In the genomic region with DNA sequence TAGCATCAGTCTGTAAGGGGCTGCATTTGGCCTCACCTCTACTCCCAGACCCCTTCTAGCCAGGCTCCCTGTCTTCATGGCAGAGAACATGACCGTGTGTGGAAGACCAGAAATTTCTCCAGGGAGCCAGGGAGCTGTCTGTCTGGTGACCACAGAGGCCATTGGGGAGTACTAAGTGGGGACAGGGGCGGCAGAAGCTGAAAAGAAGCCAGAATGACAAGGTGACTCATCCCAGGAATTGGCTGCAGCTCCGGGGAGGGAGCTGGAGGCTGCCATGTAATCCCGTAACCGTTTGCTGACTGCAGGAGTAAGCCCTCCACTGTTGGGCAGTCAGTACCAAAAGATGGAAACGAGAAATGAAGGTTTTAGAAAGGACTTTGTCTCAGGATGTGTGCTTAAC, we compare ENCODE assay signal across 10 mouse cellular contexts. TPM values are rescaled to one million over a fixed set of nuclear protein-coding genes. Genes with fewer than 3 reads are reported as not detected.
A peak's percentile ranks its signal among the peaks of the same experiment; 100 is the strongest.
DNase-seq lines count a peak whose midpoint lies in the region; ATAC-seq and TF ChIP-seq lines count a peak whose summit lies in the region.
"Had no signal": no experiment of that assay in that cellular context is flagged by ENCODE, and none has a peak within 500 bp of the region (broad histone marks: within the 10 kb centered on the region; RNA-seq: fewer than 3 reads in every experiment).

No protein-coding gene starts in this region.

- no peak overlapping the region for H3K27ac ChIP-seq in kidney, postnatal 0 days
- H3K27ac ChIP-seq in heart, embryonic 13.5 days (replicated peaks), result peak overlapping the region; percentile 41
- H3K27ac ChIP-seq: macrophage had no signal

- no peaks in the 10 kb centered on the region for H3K27me3 ChIP-seq in kidney, postnatal 0 days (ENCODE audit: insufficient read depth, low read length)
- H3K27me3 ChIP-seq in heart, embryonic 13.5 days (replicated peaks), result no peaks in the 10 kb centered on the region

- no peak overlapping the region for H3K9ac ChIP-seq in kidney, postnatal 0 days (ENCODE audit: low read depth, low read length)
- H3K9ac ChIP-seq in heart, embryonic 13.5 days, result peak overlapping the region; percentile 41; the same call in 1 of the 2 replicates

- peak overlapping the region; percentile 74; the same call in 1 of the 2 replicates for H3K4me2 ChIP-seq in kidney, postnatal 0 days (ENCODE audit: low read length)
- H3K4me2 ChIP-seq in heart, embryonic 13.5 days, result peak overlapping the region; percentile 94

- H3K36me3 ChIP-seq in kidney, postnatal 0 days (ENCODE audit: insufficient read depth, low read length), result peaks cover 7% of the 10 kb centered on the region; the same call in 1 of the 2 replicates
- H3K36me3 ChIP-seq in heart, embryonic 13.5 days, result peaks cover 20% of the 10 kb centered on the region

- WGBS in kidney, postnatal 0 days, result 31% methylated on average over 6 of the region's 6 CpGs
- WGBS in heart, embryonic 13.5 days, result 23% methylated on average over 6 of the region's 6 CpGs

- no peaks in the 10 kb centered on the region for H3K9me3 ChIP-seq in kidney, postnatal 0 days (replicated peaks; ENCODE audit: low read length)
- no peaks in the 10 kb centered on the region for H3K9me3 ChIP-seq in heart, embryonic 13.5 days

- H3K4me1 ChIP-seq in kidney, postnatal 0 days (replicated peaks; ENCODE audit: insufficient read depth, low read length), result peaks cover 21% of the 10 kb centered on the region
- peaks cover 45% of the 10 kb centered on the region for H3K4me1 ChIP-seq in heart, embryonic 13.5 days

- TF ChIP-seq CTCF in kidney, postnatal 0 days (IDR thresholded peaks at IDR 0.05; ENCODE audit: low read depth), result no peak

- ATAC-seq in kidney, postnatal 0 days (replicated peaks; ENCODE audit: low FRiP score, low read depth), result no peak
- ATAC-seq in heart, embryonic 13.5 days (ENCODE audit: extremely low read depth, insufficient number of reproducible peaks, low FRiP score, low TSS enrichment), result no peak

- DNase-seq in kidney, postnatal 0 days (ENCODE audit: low spot score), result no peak
- no peak for DNase-seq in kidney, adult 8-10 months
- peak; percentile 82 for DNase-seq in MN1 (ENCODE audit: low spot score)
- peak; percentile 66 for DNase-seq in adrenal gland, postnatal 25 days
- DNase-seq in neural tube, embryonic 10.5 days (ENCODE audit: extremely low spot score, low spot score), result no peak
- DNase-seq in layer of hippocampus, adult 9-10 months (ENCODE audit: low spot score), result no peak
- DNase-seq in urinary bladder, adult 18-20 months (ENCODE audit: low spot score in 2 of 2), result no peak
- DNase-seq: gastrocnemius, postnatal 10 days had no signal

- no peak overlapping the region for H3K4me3 ChIP-seq in kidney, postnatal 0 days (replicated peaks; ENCODE audit: low read depth, low read length)
- peak overlapping the region; percentile 78 for H3K4me3 ChIP-seq in heart, embryonic 13.5 days

RNA-seq across cellular contexts. Expression of a gene that starts 3.1 kb away (rescaled TPM):
- polyA plus RNA-seq in kidney, postnatal 0 days (2015; fragmentation: Nextera tagmentation; extraction: Ambion mirVana), result 8.1 and 8.7 TPM in 2 replicates
- 6.0 and 11.3 TPM in 2 replicates for total RNA-seq in adrenal gland, postnatal 25 days (2021)
- 7.8 and 8.0 TPM in 2 replicates for polyA plus RNA-seq in heart, embryonic 13.5 days (2015; fragmentation: Nextera tagmentation; extraction: Ambion mirVana)

RNA-seq across cellular contexts. Expression of a gene that starts 56.8 kb away (rescaled TPM):
- polyA plus RNA-seq in kidney, postnatal 0 days (2015; fragmentation: Nextera tagmentation; extraction: Ambion mirVana), result 287 TPM in 2 replicates
- total RNA-seq in adrenal gland, postnatal 25 days (2021), result 52.6 and 90.3 TPM in 2 replicates
- polyA plus RNA-seq in heart, embryonic 13.5 days (2015; fragmentation: Nextera tagmentation; extraction: Ambion mirVana), result 283 and 325 TPM in 2 replicates

Comparison
In these comparisons a context has a peak if more than half of its experiments do, and no peak if none do; other contexts are left out.
1. DNase-seq: peak in MN1 (single experiment) and adrenal gland, postnatal 25 days (single experiment); none in kidney, postnatal 0 days (single experiment), kidney, adult 8-10 months (0 of 2), neural tube, embryonic 10.5 days (single experiment), layer of hippocampus, adult 9-10 months (single experiment) and urinary bladder, adult 18-20 months (0 of 2).